ENCODE assay signal across 9 mouse cellular contexts in genomic region chr5:110598298-110599095, GRCm38 (mm10). TPM values are rescaled to one million over a fixed set of nuclear protein-coding genes. Genes with fewer than 3 reads are reported as not detected.
DNase-seq lines count a peak whose midpoint lies in the region; ATAC-seq and TF ChIP-seq lines count a peak whose summit lies in the region.
"Had no signal": no experiment of that assay in that cellular context is flagged by ENCODE, and none has a peak within 500 bp of the region (broad histone marks: within the 10 kb centered on the region; RNA-seq: fewer than 3 reads in every experiment).

No protein-coding gene starts in this region.

- H3K4me1 ChIP-seq in liver, adult 2 months (ENCODE audit: control insufficient read depth, insufficient read depth, low read length), result peaks cover 6% of the 10 kb centered on the region; the same call in 1 of the 2 replicates
- H3K4me1 ChIP-seq in liver, postnatal 0 days (ENCODE audit: insufficient read depth), result no peaks in the 10 kb centered on the region
- peaks cover 11% of the 10 kb centered on the region for H3K4me1 ChIP-seq in midbrain, embryonic 16.5 days (ENCODE audit: control insufficient read depth, insufficient read depth, low read length)
- H3K4me1 ChIP-seq in stomach, postnatal 0 days (replicated peaks; ENCODE audit: control insufficient read depth, insufficient read depth), result no peaks in the 10 kb centered on the region

- no peaks in the 10 kb centered on the region for H3K79me2 ChIP-seq in liver, adult 2 months (ENCODE audit: control insufficient read depth, insufficient read depth, low read length)

- no peak for TF ChIP-seq CTCF in liver, adult 2 months (IDR thresholded peaks at IDR 0.05; ENCODE audit: low read depth, low read length)
- no peak for TF ChIP-seq CTCF in liver, postnatal 0 days (IDR thresholded peaks at IDR 0.05; ENCODE audit: low read depth)
- TF ChIP-seq CTCF in stomach, postnatal 0 days (IDR thresholded peaks at IDR 0.05; ENCODE audit: low read depth), result no peak

- H3K9me3 ChIP-seq in liver, postnatal 0 days (ENCODE audit: low read length), result no peaks in the 10 kb centered on the region
- H3K9me3 ChIP-seq in midbrain, embryonic 16.5 days (replicated peaks; ENCODE audit: control insufficient read depth, low read length, poor library complexity, severe bottlenecking), result no peaks in the 10 kb centered on the region
- H3K9me3 ChIP-seq in stomach, postnatal 0 days (ENCODE audit: control insufficient read depth, low read length), result no peaks in the 10 kb centered on the region

- no peak overlapping the region for H3K4me2 ChIP-seq in liver, postnatal 0 days (ENCODE audit: low read depth, low read length)
- H3K4me2 ChIP-seq in midbrain, embryonic 16.5 days (ENCODE audit: low read length), result no peak overlapping the region
- H3K4me2 ChIP-seq in stomach, postnatal 0 days (replicated peaks; ENCODE audit: low read depth), result no peak overlapping the region

- peak; percentile 13 for DNase-seq in embryo, embryonic 10 days (ENCODE audit: low spot score)
- no peak for DNase-seq in embryo, embryonic 9.5 days (ENCODE audit: extremely low spot score)
- peak; percentile 4 for DNase-seq in liver, adult 2 months (ENCODE audit: extremely low read depth, low read depth, low spot score)
- DNase-seq in liver, postnatal 0 days, result no peak
- DNase-seq in frontal cortex, adult 2 months (ENCODE audit: extremely low spot score in 1 of 2, low spot score in 1 of 2), result peak; percentile 77 to 89
- no peak for DNase-seq in stomach, postnatal 0 days (ENCODE audit: low spot score)
- no peak for DNase-seq in cerebellum, postnatal 14 days

- no peaks in the 10 kb centered on the region for H3K36me3 ChIP-seq in liver, adult 2 months (ENCODE audit: control insufficient read depth, insufficient read depth, low read length)
- no peaks in the 10 kb centered on the region for H3K36me3 ChIP-seq in liver, postnatal 0 days (replicated peaks; ENCODE audit: insufficient read depth, low read length)
- no peaks in the 10 kb centered on the region; the same call in 1 of the 2 replicates for H3K36me3 ChIP-seq in midbrain, embryonic 16.5 days (ENCODE audit: control insufficient read depth, insufficient read depth, low read length)
- H3K36me3 ChIP-seq in stomach, postnatal 0 days (ENCODE audit: control insufficient read depth, insufficient read depth, low read length), result no peaks in the 10 kb centered on the region

- no peak overlapping the region for H3K27ac ChIP-seq in liver, adult 2 months (replicated peaks; ENCODE audit: insufficient read depth, low read depth, low read length)
- H3K27ac ChIP-seq in liver, postnatal 0 days (ENCODE audit: low read depth), result no peak overlapping the region
- 0 out of 2 replicates have a peak overlapping the region, but pooled peaks have one; percentile 24 for H3K27ac ChIP-seq in midbrain, embryonic 16.5 days (ENCODE audit: low read length)
- H3K27ac ChIP-seq in stomach, postnatal 0 days (replicated peaks), result no peak overlapping the region

- no peak for TF ChIP-seq EP300 in liver, postnatal 0 days (IDR thresholded peaks at IDR 0.05; ENCODE audit: low read depth)
- no peak for TF ChIP-seq EP300 in stomach, postnatal 0 days (optimal IDR thresholded peaks at IDR 0.05)

- no peak overlapping the region for H3K4me3 ChIP-seq in liver, adult 2 months (ENCODE audit: insufficient read depth, low read depth, low read length)
- H3K4me3 ChIP-seq in liver, postnatal 0 days (ENCODE audit: low read depth, low read length), result no peak overlapping the region
- H3K4me3 ChIP-seq in midbrain, embryonic 16.5 days (ENCODE audit: low read depth, low read length), result no peak overlapping the region
- no peak overlapping the region for H3K4me3 ChIP-seq in stomach, postnatal 0 days (ENCODE audit: low read depth, low read length)

- no peaks in the 10 kb centered on the region for H3K27me3 ChIP-seq in liver, adult 2 months (ENCODE audit: control insufficient read depth, insufficient read depth, low read length)
- H3K27me3 ChIP-seq in liver, postnatal 0 days (ENCODE audit: insufficient read depth, low read length), result no peaks in the 10 kb centered on the region
- no peaks in the 10 kb centered on the region for H3K27me3 ChIP-seq in midbrain, embryonic 16.5 days (ENCODE audit: control insufficient read depth, insufficient read depth, low read depth, low read length)
- H3K27me3 ChIP-seq in stomach, postnatal 0 days (ENCODE audit: control insufficient read depth, insufficient read depth, low read length), result no peaks in the 10 kb centered on the region

- TF ChIP-seq POLR2A in liver, adult 2 months (IDR thresholded peaks at IDR 0.05; ENCODE audit: extremely low read depth, insufficient read depth, low read length), result no peak

- WGBS in liver, adult 2 months, result 47% methylated on average over 12 of the region's 12 CpGs
- 29% methylated on average over 12 of the region's 12 CpGs for WGBS in liver, postnatal 0 days (ENCODE audit: insufficient replicate concordance)
- WGBS in midbrain, embryonic 16.5 days, result 30% methylated on average over 12 of the region's 12 CpGs
- 23% methylated on average over 12 of the region's 12 CpGs for WGBS in stomach, postnatal 0 days

- H3K9ac ChIP-seq in liver, adult 2 months (ENCODE audit: low read depth, low read length), result no peak overlapping the region
- H3K9ac ChIP-seq in liver, postnatal 0 days (replicated peaks), result no peak overlapping the region
- H3K9ac ChIP-seq in midbrain, embryonic 16.5 days (ENCODE audit: low read depth, low read length), result 0 out of 2 replicates have a peak overlapping the region, but pooled peaks have one; percentile 3
- no peak overlapping the region for H3K9ac ChIP-seq in stomach, postnatal 0 days (ENCODE audit: low read length)

- ATAC-seq in liver, postnatal 0 days, result no peak
- ATAC-seq in midbrain, embryonic 16.5 days, result no peak
- no peak for ATAC-seq in stomach, postnatal 0 days (ENCODE audit: low FRiP score, low TSS enrichment)

RNA-seq across cellular contexts. Expression of gene Galnt9, which starts 54.3 kb away (rescaled TPM):
- total RNA-seq in liver, adult 2 months (2014; rRNA removed), result 0.07 TPM in 1 of 2 replicates, not detected in the other
- 0.05 TPM in 1 of 2 replicates, not detected in the other for polyA plus RNA-seq in liver, adult 2 months (2012; rRNA removed)
- 0.07 and 0.11 TPM in 2 replicates for polyA plus RNA-seq in liver, postnatal 0 days (2015; fragmentation: Nextera tagmentation; extraction: Ambion mirVana)
- 43.8 and 52.2 TPM in 2 replicates for polyA plus RNA-seq in frontal cortex, adult 2 months (2012; rRNA removed)
- 22.5 and 23.1 TPM in 2 replicates for polyA plus RNA-seq in midbrain, embryonic 16.5 days (2015; fragmentation: Nextera tagmentation; extraction: Ambion mirVana)
- polyA plus RNA-seq in stomach, postnatal 0 days (2015; fragmentation: Nextera tagmentation; extraction: Ambion mirVana), result 0.18 and 0.29 TPM in 2 replicates
- total RNA-seq: common myeloid progenitor, adult 5-6 weeks had no signal

RNA-seq across cellular contexts. Expression of gene Noc4l, which starts 54.7 kb away (rescaled TPM):
- 2.7 and 3.2 TPM in 2 replicates for total RNA-seq in liver, adult 2 months (2014; rRNA removed)
- polyA plus RNA-seq in liver, adult 2 months (2012; rRNA removed), result 24.1 and 38.5 TPM in 2 replicates
- 14.8 and 19.6 TPM in 2 replicates for polyA plus RNA-seq in liver, postnatal 0 days (2015; fragmentation: Nextera tagmentation; extraction: Ambion mirVana)
- 41.5 and 41.9 TPM in 2 replicates for polyA plus RNA-seq in frontal cortex, adult 2 months (2012; rRNA removed)
- polyA plus RNA-seq in midbrain, embryonic 16.5 days (2015; fragmentation: Nextera tagmentation; extraction: Ambion mirVana), result 46.0 and 47.6 TPM in 2 replicates
- 24.1 and 25.9 TPM in 2 replicates for polyA plus RNA-seq in stomach, postnatal 0 days (2015; fragmentation: Nextera tagmentation; extraction: Ambion mirVana)

RNA-seq across cellular contexts. Expression of gene Ddx51, which starts 54.8 kb away (rescaled TPM):
- total RNA-seq in liver, adult 2 months (2014; rRNA removed), result 2.4 TPM in 2 replicates
- 9.2 and 12.2 TPM in 2 replicates for polyA plus RNA-seq in liver, adult 2 months (2012; rRNA removed)
- polyA plus RNA-seq in liver, postnatal 0 days (2015; fragmentation: Nextera tagmentation; extraction: Ambion mirVana), result 7.5 and 7.9 TPM in 2 replicates
- 17.9 and 23.1 TPM in 2 replicates for polyA plus RNA-seq in frontal cortex, adult 2 months (2012; rRNA removed)
- polyA plus RNA-seq in midbrain, embryonic 16.5 days (2015; fragmentation: Nextera tagmentation; extraction: Ambion mirVana), result 18.0 and 18.1 TPM in 2 replicates
- polyA plus RNA-seq in stomach, postnatal 0 days (2015; fragmentation: Nextera tagmentation; extraction: Ambion mirVana), result 7.7 and 10.0 TPM in 2 replicates

Comparison
In these comparisons a context has a peak if more than half of its experiments do, and no peak if none do; other contexts are left out.
1. DNase-seq: peak in embryo, embryonic 10 days (single experiment), liver, adult 2 months (single experiment) and frontal cortex, adult 2 months (2 of 2); none in embryo, embryonic 9.5 days (single experiment), liver, postnatal 0 days (single experiment), stomach, postnatal 0 days (single experiment) and cerebellum, postnatal 14 days (0 of 2).
2. RNA of gene Galnt9, which starts 54.3 kb away (polyA plus RNA-seq): 43.8 to 52.2 TPM in frontal cortex, adult 2 months and 22.5 to 23.1 TPM in midbrain, embryonic 16.5 days; 0.18 to 0.29 TPM in stomach, postnatal 0 days, 0.07 to 0.11 TPM in liver, postnatal 0 days and 0.05 TPM in liver, adult 2 months; every median in the first group is over 10 times any median in the second.